Mouse (Mus musculus) heart, embryonic 16.5 days (tissue): ENCODE results near the gene Timm8b. TPM values are rescaled to one million over a fixed set of nuclear protein-coding genes. Genes with fewer than 3 reads are reported as not detected.
"Not testable (repeated sequence)": the region's sequence is repeated elsewhere in the genome, so short reads cannot be mapped to it uniquely, and the experiment has no call there.

ENCODE experiments used
- ATAC-seq: fragments of 200-750 bp; cut with Nextera tagmentation; replicated peaks from 2 replicates; pipeline ENCODE4 v1.8.0; 2017; ENCODE audit warnings: moderate number of reproducible peaks; ENCODE audit not compliant: insufficient read depth, low FRiP score; ENCODE audit errors: extremely low read depth
- H3K27ac ChIP-seq: fragments of 300-500 bp; sonication (generic); 2 replicates; pipeline ENCODE4 v1.5.1; 2014; ENCODE audit warnings: mild to moderate bottlenecking, low read length, control low read depth, moderate library complexity
- H3K27me3 ChIP-seq: fragments of 300-500 bp; sonication (generic); 2 replicates; pipeline ENCODE4 v1.6.1; 2014; ENCODE audit warnings: low read length, mixed read lengths; ENCODE audit not compliant: control insufficient read depth, insufficient read depth
- H3K36me3 ChIP-seq: fragments of 300-500 bp; sonication (generic); 2 replicates; pipeline ENCODE4 v1.6.1; 2014; ENCODE audit not compliant: control insufficient read depth, insufficient read depth
- H3K4me1 ChIP-seq: fragments of 300-500 bp; sonication (generic); 2 replicates; pipeline ENCODE4 v1.6.1; 2014; ENCODE audit warnings: low read length, mixed read lengths; ENCODE audit not compliant: control insufficient read depth, insufficient read depth
- H3K4me2 ChIP-seq: fragments of 300-500 bp; sonication (generic); 2 replicates; pipeline ENCODE4 v1.6.1; 2014; ENCODE audit warnings: low read depth, mild to moderate bottlenecking, control low read depth, low read length
- H3K4me3 ChIP-seq: fragments of 300-500 bp; sonication (generic); 2 replicates; pipeline ENCODE4 v1.5.1; 2014; ENCODE audit warnings: mild to moderate bottlenecking, control low read depth, low read length
- H3K9ac ChIP-seq: fragments of 300-500 bp; sonication (generic); 2 replicates; pipeline ENCODE4 v1.6.1; 2014; ENCODE audit warnings: low read length, control low read depth
- H3K9me3 ChIP-seq: fragments of 300-500 bp; sonication (generic); replicated peaks from 2 replicates; pipeline ENCODE4 v1.6.1; 2016; ENCODE audit warnings: low read length; ENCODE audit not compliant: control insufficient read depth
- WGBS: fragments of 180-500 bp; shearing (Covaris S2); extraction: QIAGEN DNeasy Blood & Tissue Kit; methylation state at CpG from one replicate; pipeline ENCODE4 v1.1.7; 2014; 5-methylcytosine and 5-hydroxymethylcytosine counted together
- polyA plus RNA-seq: library from polyadenylated mRNA; unstranded; fragments of >200 nt; fragmentation: Nextera tagmentation; extraction: Ambion mirVana; gene quantifications from 2 replicates; pipeline ENCODE4 v1.2.1, GENCODE M21; 2015

Gene Timm8b
- polyA plus RNA-seq, 1 experiment from 2014 or later, result 261 TPM

DNA sequence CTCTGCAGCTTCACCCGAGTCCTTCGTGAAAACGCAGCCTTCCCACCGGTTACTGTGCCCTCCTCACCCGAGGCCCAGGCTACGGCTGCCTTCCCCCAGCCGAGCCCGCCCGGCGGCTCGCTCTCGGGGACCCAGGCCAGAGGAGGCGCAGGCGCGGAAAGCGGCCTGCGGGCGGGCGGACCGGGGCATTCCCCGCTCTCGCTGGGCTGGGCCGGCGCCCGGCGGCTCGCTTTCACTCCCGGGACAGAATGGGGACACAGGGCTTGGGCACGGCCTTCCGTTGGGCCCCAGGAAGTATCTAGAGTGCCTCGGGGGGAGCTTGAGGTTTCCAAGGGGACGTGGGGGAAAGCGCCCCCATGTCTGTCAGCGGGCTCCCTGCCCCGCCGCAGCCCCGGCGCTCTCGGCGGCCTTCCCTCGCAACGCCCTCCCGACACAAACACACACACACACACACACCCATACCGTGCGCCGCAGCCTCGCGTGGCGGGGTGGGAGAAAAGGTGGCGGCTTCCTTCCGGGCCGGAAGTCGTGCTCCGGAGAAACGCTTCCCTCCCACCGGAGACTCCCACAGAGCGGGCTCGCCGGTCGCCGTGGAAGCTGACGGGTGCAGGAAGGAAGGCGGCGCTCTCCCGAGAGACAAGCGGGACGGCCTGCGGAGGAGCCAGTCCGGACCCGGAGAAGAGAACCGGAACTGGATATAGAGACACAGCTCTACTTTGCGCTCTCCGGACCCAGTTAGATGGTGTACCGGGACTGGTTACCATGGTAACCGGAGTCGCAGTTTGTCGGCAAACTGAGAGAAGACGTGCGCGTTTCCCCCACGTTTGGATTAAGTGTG is 13.3 kb downstream of the Timm8b start, which contains the start of the genes Pih1d2 and Nkapd1:
Pih1d2 (plus strand) TSS at position 556 of the 838 bp plus-strand sequence.
Nkapd1 (minus strand) TSS at position 699 of the 838 bp plus-strand sequence.
- peak within 1 kb of the TSS; percentile 86 for H3K4me3 ChIP-seq
- peaks cover 8% of the 10 kb centered on the region for H3K4me1 ChIP-seq
- H3K9me3 ChIP-seq, result no peaks in the 10 kb centered on the region
- peaks cover 25% of the 10 kb centered on the region for H3K36me3 ChIP-seq
- H3K27me3 ChIP-seq, result no peaks in the 10 kb centered on the region
- H3K27ac ChIP-seq, result peak within 1 kb of the TSS; percentile 95
- under 1% methylated on average over 80 of the region's 81 CpGs for WGBS
- peak within 1 kb of the TSS; percentile 83 for H3K4me2 ChIP-seq
- peak; percentile 91 for ATAC-seq
- H3K9ac ChIP-seq, result peak within 1 kb of the TSS; percentile 93

DNA sequence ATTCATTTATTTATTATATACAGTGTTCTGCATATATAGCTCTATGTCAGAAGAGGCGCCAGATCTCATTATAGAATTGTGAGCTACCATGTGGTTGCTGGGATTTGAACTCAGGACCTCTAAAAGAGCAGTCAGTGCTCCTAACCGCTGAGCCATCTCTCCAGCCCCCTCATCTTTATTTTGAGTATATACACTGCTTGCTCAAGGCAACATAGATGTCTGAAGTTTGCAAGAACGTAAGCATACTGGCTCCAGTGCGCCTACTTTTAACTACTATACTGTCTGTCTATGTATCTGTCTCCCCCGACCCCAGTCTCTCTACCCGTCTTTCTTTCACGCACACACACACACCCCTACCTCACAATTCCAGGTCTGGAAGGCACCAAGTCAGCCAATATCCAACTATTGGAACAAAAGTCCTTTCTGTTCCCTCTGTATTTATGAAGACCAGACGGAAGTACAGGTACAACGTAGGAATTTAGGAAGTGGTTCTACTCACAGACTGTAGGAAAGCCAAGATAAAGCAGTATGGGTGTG is 14.2 kb downstream of the Timm8b start:
- peak overlapping the region; percentile 83 for H3K4me2 ChIP-seq
- H3K27ac ChIP-seq, result no peak overlapping the region
- WGBS, result 57% methylated on average over 9 of the region's 9 CpGs
- peaks cover 21% of the 10 kb centered on the region for H3K36me3 ChIP-seq
- no peaks in the 10 kb centered on the region for H3K27me3 ChIP-seq
- no peaks in the 10 kb centered on the region for H3K9me3 ChIP-seq
- H3K4me1 ChIP-seq, result peaks cover 8% of the 10 kb centered on the region
- no peak overlapping the region for H3K9ac ChIP-seq
- peak overlapping the region; percentile 86 for H3K4me3 ChIP-seq
- no peak for ATAC-seq

DNA sequence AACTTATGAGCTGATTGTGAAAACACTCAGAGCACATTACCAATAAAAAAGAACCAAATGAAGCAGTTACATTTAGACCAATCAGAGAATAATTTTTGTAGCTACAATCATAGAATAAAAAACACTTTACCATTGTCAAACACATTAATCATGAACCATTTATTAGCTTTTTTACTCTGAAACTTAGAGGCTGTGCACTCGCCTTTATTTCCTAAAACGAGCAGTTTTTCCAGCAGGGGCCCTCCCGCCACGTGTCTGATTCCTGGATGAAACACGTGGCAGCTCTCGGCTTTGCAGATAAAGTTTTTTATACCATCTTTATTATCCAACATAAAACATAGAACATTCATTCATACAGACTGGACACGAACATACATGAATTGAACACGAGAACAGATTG is 27.2 kb downstream of the Timm8b start:
- H3K9ac ChIP-seq, H3K27me3 ChIP-seq, H3K27ac ChIP-seq, H3K4me1 ChIP-seq, H3K9me3 ChIP-seq, ATAC-seq, H3K4me3 ChIP-seq, H3K4me2 ChIP-seq: not testable (repeated sequence)
- WGBS, result 87% methylated on average over 6 of the region's 8 CpGs
- peaks cover 20% of the 10 kb centered on the region for H3K36me3 ChIP-seq

DNA sequence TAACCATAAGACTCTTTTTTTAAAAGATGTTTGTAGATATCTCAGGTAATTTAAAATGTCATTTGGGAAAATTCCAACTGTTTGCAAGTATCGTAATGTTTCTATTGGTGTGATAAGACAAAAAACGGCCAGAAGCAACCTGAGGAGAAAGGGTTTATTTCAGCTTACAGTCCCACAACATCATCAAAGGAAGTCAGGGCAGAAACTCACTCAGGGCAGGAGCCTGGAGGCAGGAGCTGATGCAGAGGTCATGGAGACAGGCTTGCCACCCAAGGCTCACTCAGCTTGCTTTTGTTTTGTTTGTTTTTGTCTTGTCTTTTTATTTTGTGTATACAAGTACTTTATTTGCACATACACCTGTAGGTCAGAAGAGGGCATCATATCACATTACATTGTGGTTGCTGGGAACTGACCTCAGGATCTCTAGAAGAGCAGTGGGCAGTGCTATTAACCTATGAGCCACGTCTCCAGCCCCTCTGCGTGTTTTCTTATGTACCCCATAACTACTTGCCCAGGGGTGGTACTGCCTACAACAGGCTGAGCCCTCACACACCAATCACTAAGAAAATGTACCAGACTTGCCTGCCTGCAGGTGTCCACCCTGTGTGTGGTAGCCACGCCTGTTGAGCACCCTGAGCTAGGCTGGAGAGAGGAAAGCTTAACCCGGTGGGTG is 28.4 kb downstream of the Timm8b start:
- Histone ChIP-seq H3K9me3 (no peaks in the 10 kb centered on the region), H3K36me3 (peaks cover 28% of the 10 kb centered on the region), H3K9ac (no peak overlapping the region), H3K4me1 (no peaks in the 10 kb centered on the region), H3K27me3 (no peaks in the 10 kb centered on the region), H3K4me2 (no peak overlapping the region), H3K27ac (no peak overlapping the region), H3K4me3 (no peak overlapping the region)
- no peak for ATAC-seq
- 81% methylated on average over 6 of the region's 6 CpGs for WGBS

DNA sequence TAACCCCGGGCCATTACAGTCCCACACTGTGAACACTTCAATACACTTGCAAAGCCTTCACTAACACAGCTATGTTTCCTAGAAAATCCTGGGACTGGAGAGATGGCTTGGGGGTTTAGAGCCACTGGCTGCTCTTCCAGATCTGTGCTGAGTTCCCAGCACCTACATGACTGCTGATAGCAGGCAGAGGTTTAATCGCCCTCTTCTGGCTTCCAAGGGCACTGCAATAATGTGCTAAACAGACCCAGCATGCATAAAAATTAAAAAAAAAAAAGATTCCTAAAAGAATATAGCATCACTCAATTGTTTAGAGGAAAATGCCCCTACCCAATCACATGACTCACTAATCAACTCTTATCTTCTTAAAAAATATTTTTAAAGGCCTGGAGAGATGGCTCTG is 29.3 kb downstream of the Timm8b start:
- no peak for ATAC-seq
- Histone ChIP-seq H3K4me2 (no peak overlapping the region), H3K9me3 (no peaks in the 10 kb centered on the region), H3K4me3 (no peak overlapping the region), H3K4me1 (no peaks in the 10 kb centered on the region), H3K27me3 (no peaks in the 10 kb centered on the region), H3K27ac (no peak overlapping the region), H3K9ac (no peak overlapping the region), H3K36me3 (peaks cover 31% of the 10 kb centered on the region)
- 53% methylated on average over 2 of the region's 2 CpGs for WGBS

DNA sequence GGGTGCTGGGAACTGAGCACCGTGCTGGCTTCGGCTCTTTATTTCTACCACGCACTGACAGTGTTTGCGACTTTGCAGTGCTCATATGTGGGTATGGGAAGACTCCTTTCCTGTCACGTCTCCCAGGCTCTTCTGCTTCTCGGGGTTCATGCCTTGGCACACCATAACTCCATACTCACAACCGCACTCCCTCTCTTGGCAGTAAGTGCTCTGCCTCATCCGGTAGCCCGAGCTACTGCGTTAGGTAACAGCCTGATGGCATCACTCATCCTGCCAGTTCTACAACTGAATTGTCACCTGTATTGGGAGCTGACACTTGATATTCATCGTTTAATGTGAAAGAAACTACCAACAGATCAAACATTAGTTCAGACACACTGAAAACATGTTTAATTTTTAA is 30.6 kb downstream of the Timm8b start:
- WGBS, result 96% methylated on average over 11 of the region's 11 CpGs
- Histone ChIP-seq H3K27ac (no peak overlapping the region), H3K36me3 (peaks cover 33% of the 10 kb centered on the region), H3K4me3 (no peak overlapping the region), H3K4me2 (no peak overlapping the region), H3K4me1 (no peaks in the 10 kb centered on the region), H3K9me3 (no peaks in the 10 kb centered on the region), H3K27me3 (no peaks in the 10 kb centered on the region), H3K9ac (no peak overlapping the region)
- ATAC-seq, result no peak

DNA sequence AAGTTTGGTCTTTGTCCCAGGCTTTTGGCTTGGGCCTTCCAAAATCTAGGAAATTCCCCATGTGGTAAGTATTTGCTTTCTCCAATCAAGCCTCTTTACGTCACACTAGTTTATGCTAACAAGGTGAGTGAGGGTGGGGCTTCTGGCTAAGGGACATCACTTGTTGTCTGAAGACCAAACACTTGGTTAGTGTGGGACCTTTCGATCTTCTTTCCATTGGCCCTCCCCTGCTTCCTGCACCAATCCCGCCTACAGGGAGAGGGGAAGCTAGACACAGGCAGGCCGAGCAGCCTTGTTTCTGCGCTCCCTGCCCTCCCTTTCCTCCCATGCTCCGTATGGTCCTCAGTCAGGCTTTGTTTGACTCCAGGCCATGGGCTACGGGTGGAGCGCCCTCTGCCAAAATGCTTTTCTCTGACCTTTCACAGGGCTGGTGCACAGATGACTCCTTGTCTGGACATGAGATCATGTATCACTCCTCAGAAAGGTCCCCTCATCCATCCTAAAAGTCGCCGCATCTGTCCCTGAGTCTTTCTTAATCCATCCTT is 43.2 kb downstream of the Timm8b start:
- Histone ChIP-seq H3K9ac (no peak overlapping the region), H3K4me2 (no peak overlapping the region), H3K27ac (no peak overlapping the region), H3K4me3 (no peak overlapping the region), H3K27me3 (no peaks in the 10 kb centered on the region), H3K9me3 (no peaks in the 10 kb centered on the region), H3K4me1 (no peaks in the 10 kb centered on the region), H3K36me3 (peaks cover 78% of the 10 kb centered on the region)
- 75% methylated on average over 10 of the region's 10 CpGs for WGBS
- ATAC-seq, result no peak

DNA sequence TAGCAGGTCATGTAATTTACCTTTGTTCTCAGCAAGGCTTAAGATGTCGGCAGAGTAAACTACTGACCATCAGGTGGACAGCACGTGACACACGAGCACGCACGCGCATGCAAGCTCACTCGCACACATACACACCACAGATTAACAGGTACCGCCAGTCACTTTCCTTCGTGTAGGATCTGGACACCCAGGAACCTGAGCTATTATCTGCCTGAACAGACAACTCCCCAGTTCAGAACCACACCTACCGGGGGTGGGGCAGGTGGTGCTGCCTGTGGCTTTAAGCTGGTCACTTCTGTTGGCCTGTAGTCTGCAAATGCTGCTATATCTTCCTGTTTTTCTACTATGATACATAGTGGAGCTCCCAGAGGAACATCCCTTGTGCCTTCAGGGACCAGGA is 46.8 kb downstream of the Timm8b start:
- H3K36me3 ChIP-seq, result peaks cover 66% of the 10 kb centered on the region
- H3K4me1 ChIP-seq, result no peaks in the 10 kb centered on the region
- no peaks in the 10 kb centered on the region for H3K27me3 ChIP-seq
- no peak overlapping the region for H3K4me2 ChIP-seq
- no peak overlapping the region for H3K4me3 ChIP-seq
- no peak for ATAC-seq
- no peak overlapping the region for H3K27ac ChIP-seq
- no peak overlapping the region for H3K9ac ChIP-seq
- WGBS, result 93% methylated on average over 10 of the region's 10 CpGs
- no peaks in the 10 kb centered on the region for H3K9me3 ChIP-seq
